Mouse (Mus musculus): ENCODE data around the gene Kmt2a. TPM values are rescaled to one million over a fixed set of nuclear protein-coding genes. Genes with fewer than 3 reads are reported as not detected.

Gene Kmt2a
- 10.3 and 14.7 TPM in 2 replicates for polyA plus RNA-seq (2012; rRNA removed)

DNA sequence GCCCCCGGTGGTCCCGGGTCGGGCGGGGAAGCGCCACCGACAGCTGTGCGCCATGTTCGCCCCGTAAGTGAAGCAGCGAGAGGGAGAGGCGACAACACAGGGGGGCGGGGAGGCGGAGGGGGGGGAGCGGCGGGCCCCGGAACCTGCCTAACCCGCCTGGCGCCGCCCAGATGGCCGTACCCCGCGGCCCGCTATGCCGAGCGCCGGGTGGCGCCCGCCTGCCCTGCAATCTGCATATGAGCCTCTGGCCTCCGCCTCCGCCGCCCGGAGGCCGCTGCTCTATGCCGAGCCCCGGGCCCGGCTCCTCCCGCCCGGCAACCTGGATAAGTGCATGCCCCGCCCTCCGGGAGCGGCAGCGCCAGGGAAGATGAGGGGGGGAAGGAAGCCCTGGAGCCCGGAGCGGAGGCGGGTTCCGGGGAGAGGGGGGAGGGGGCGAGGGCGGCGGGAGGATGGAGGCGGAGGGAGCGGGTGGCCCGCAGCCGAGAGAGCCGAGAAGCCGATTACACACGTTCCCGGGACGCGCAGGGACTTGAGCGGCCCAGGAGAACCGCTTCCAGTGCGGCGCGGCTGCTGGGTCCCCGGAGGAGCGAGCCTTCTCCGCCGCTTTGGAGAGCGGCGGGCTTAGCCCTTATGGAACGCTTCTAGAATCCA, at the start of gene Kmt2a:
Gene Kmt2a, minus strand, starts transcription at position 76 of the 651 bp plus-strand sequence.

GRCm38 (mm10) chr9:44920374-44921122, 39.5 kb upstream of the Kmt2a start, which contains the start of gene Atp5l:
TSS of gene Atp5l (minus strand) at chr9:44920742.

GRCm38 (mm10) chr9:44802808-44803450, 78.2 kb downstream of the Kmt2a start, which contains the start of gene Ttc36:
TSS of gene Ttc36 (minus strand) at chr9:44803072.

GRCm38 (mm10) chr9:44799102-44799957, 81.8 kb downstream of the Kmt2a start, which contains the start of gene Tmem25:
TSS of gene Tmem25 (minus strand) at chr9:44799307.

GRCm38 (mm10) chr9:44767101-44768028, 113.7 kb downstream of the Kmt2a start, which contains the start of the genes Arcn1 and Ift46:
TSS of gene Arcn1 (minus strand) at chr9:44767845.
TSS of gene Ift46 (plus strand) at chr9:44767908.

Other genes starting within 250 kb of the Kmt2a start
- 0.19 and 0.20 TPM in 2 replicates for gene Treh, start 208.1 kb downstream of the Kmt2a start, polyA plus RNA-seq (2012; rRNA removed)
- gene Phldb1, start 146.1 kb downstream of the Kmt2a start, polyA plus RNA-seq (2012; rRNA removed): 127 and 138 TPM in 2 replicates
- 33.1 and 37.6 TPM in 2 replicates for gene Arcn1, start 113.5 kb downstream of the Kmt2a start, polyA plus RNA-seq (2012; rRNA removed)
- gene Ift46, start 113.4 kb downstream of the Kmt2a start, polyA plus RNA-seq (2012; rRNA removed): 26.7 and 30.0 TPM in 2 replicates
- 8.8 and 9.7 TPM in 2 replicates for gene Tmem25, start 82.0 kb downstream of the Kmt2a start, polyA plus RNA-seq (2012; rRNA removed)
- gene Ttc36, start 78.2 kb downstream of the Kmt2a start, polyA plus RNA-seq (2012; rRNA removed): 7.1 and 7.5 TPM in 2 replicates
- gene Atp5l, start 39.4 kb upstream of the Kmt2a start, polyA plus RNA-seq (2012; rRNA removed): 165 and 211 TPM in 2 replicates
- 5.5 and 6.8 TPM in 2 replicates for gene Ube4a, start 84.3 kb upstream of the Kmt2a start, polyA plus RNA-seq (2012; rRNA removed)
- 0.41 and 0.56 TPM in 2 replicates for gene Cd3g, start 99.1 kb upstream of the Kmt2a start, polyA plus RNA-seq (2012; rRNA removed)
- gene Cd3d, start 100.5 kb upstream of the Kmt2a start, polyA plus RNA-seq (2012; rRNA removed): 0.43 and 0.58 TPM in 2 replicates
- gene Cd3e, start 128.3 kb upstream of the Kmt2a start, polyA plus RNA-seq (2012; rRNA removed): 1.3 TPM in 2 replicates
- gene Mpzl2, start 158.5 kb upstream of the Kmt2a start, polyA plus RNA-seq (2012; rRNA removed): 17.2 and 24.3 TPM in 2 replicates
- 6.0 and 10.1 TPM in 2 replicates for gene Mpzl3, start 173.9 kb upstream of the Kmt2a start, polyA plus RNA-seq (2012; rRNA removed)
- gene Jaml, start 197.9 kb upstream of the Kmt2a start, polyA plus RNA-seq (2012; rRNA removed): 0.30 and 0.58 TPM in 2 replicates
- 0.58 and 0.86 TPM in 2 replicates for gene Scn2b, start 236.5 kb upstream of the Kmt2a start, polyA plus RNA-seq (2012; rRNA removed)